Mouse (Mus musculus) lung, postnatal 4 days (tissue): ENCODE measurements at regions not wholly inside any gene's neighbourhood (a gene's known extent, or its start where the extent isn't known, plus 50 kb on each side); places are given as distances from the start of the nearest gene placed in this dataset.
A peak's percentile ranks its signal among the peaks of the same experiment; 100 is the strongest.

Experiments
- DNase-seq, 2 experiments: peaks; one replicate each; pipeline ENCODE4 v3.0.0; 2021

DNA sequence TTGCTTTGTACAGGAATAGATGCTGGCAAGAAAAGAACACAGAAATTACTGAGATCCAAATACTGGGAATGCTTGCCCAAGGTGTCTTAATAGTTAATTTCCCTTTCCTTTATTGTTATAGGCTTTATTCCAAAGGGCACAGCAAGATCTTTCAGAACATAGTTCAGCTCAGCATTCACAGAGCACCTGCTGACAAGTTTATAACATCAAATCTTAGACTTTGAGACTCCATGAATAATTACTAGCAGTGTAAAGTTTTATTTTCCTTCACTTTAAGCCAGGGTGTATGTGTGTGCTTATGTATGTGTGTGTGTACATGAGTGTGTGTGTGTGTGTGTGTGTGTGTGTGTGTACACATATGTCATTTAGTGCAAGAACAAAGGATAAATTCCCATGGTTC, 999.8 kb upstream of the Crim1 start:
- DNase-seq, result no peak

DNA sequence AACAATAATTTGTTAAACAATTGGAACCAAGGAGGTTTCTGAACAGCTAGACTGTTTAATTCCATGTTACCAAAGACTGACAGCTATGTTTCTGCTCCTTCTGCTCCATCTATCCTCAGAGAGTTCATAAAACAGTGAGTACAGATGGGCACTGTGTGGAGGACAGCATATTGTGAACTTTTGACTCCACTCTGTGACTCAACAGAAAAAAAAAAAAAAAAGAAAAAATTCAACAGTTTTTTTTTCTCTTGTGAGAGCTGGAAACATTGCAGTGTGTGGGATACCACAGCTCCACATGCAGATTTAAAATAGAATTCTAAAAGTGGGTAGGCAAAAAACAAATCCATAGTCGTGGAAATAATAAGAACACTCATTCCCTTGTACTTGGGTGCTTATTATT, 999.4 kb upstream of the Crim1 start:
- no peak for DNase-seq

DNA sequence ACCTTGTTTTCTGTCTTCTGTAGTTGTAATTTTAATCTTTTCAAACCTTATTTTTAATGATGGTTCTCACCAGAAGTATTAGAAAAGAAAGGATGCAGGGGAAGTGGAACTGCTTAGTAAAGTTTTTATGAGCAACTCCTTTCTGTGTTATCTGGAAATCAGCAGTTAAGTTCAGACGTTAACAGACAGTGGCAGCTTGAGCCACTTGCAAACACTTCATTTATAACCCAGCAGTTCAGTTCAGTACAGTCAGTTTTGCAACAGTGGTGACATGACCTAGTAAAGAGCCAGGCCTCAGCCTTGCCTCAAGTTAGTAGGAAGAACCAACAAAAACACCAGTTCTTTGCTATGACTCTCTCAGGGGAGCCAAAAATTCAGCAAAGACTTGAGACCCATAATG, 989.1 kb upstream of the Crim1 start:
- peak; percentile 4 to 21 for DNase-seq

DNA sequence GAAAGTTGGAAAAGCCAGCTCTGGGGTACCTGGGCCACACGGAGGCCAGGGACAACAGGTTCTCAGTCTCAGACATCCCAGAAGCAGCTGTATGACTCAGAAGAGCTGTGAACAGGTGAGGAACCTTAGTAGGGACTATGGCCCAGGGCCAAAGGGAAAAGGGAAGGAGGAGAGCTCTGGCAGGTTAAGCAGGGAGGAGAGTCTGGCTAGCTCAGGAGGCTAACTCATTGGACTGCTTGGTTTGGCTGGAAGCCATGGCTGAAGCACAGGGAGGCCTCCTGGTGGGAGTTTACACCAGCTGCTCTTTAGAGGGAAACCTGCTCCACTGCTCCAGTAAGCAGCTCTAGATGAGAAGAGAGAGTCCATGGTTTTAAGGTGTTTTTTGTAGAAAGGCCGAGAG, 955.0 kb upstream of the Crim1 start:
- no peak for DNase-seq
